Mouse (Mus musculus) adrenal gland, postnatal 36 days (tissue): Measurements from ENCODE around the gene Tgfbr3l. TPM values are rescaled to one million over a fixed set of nuclear protein-coding genes. Genes with fewer than 3 reads are reported as not detected.

Experiments used
- DNase-seq, 2 experiments: peaks; one replicate each; pipeline ENCODE4 v3.0.0; 2021; ENCODE audit warnings: mixed read lengths in 1 of 2
- long read RNA-seq, 2 experiments: library from polyadenylated mRNA; stranded (forward); transcript quantifications; one replicate each; pipeline ENCODE4 v2.0.0; 2021; ENCODE audit warnings: borderline sequencing depth in 2 of 2
- total RNA-seq, 2 experiments: library from RNA; stranded (reverse); gene quantifications; 2 replicates each; pipeline ENCODE4 v1.2.3; 2021

The Tgfbr3l gene
- total RNA-seq, result 10 to 100 TPM; 11.1 to 11.5 TPM
- long read RNA-seq, experiment 1, partial matches to known transcripts, result 1 of 1 reads
- long read RNA-seq, experiment 1, other reads (novel, unspliced or antisense), result 0 of 1 reads
- long read RNA-seq, experiment 2, partial matches to known transcripts, result 0 of 3 reads
- long read RNA-seq, experiment 2, other reads (novel, unspliced or antisense), result 1 of 3 reads

GRCm38 (mm10) chr8:4247951-4248540 is at the start of gene Tgfbr3l:
Tgfbr3l (plus strand) TSS chr8:4248214.
- DNase-seq, result peak; percentile 45 to 64

GRCm38 (mm10) chr8:4201321-4201720 is 46.7 kb upstream of the Tgfbr3l start:
- DNase-seq, result no peak

GRCm38 (mm10) chr8:4205246-4206123 is 42.5 kb upstream of the Tgfbr3l start:
- no peak for DNase-seq

- DNase-seq, result no peak
These were observed 41.6 kb upstream of the Tgfbr3l start for GRCm38 (mm10) chr8:4206182-4207015.

GRCm38 (mm10) chr8:4207016-4207350 is 41.0 kb upstream of the Tgfbr3l start:
- no peak for DNase-seq

- no peak for DNase-seq
These were observed 36.9 kb upstream of the Tgfbr3l start for GRCm38 (mm10) chr8:4211097-4211496.

- peak; percentile 32 to 37 for DNase-seq
These were observed 35.2 kb upstream of the Tgfbr3l start for GRCm38 (mm10) chr8:4212809-4213209.

GRCm38 (mm10) chr8:4213210-4214005 is 34.6 kb upstream of the Tgfbr3l start:
- peak; percentile 88 to 91 for DNase-seq

- peak; percentile 90 to 92 for DNase-seq
These were observed 33.7 kb upstream of the Tgfbr3l start for GRCm38 (mm10) chr8:4214006-4214980.

GRCm38 (mm10) chr8:4216296-4216695 is 31.7 kb upstream of the Tgfbr3l start:
- no peak for DNase-seq

- DNase-seq, result peak; percentile 30 to 61
These were observed 31.0 kb upstream of the Tgfbr3l start, which contains the start of gene Prr36 for GRCm38 (mm10) chr8:4216791-4217621. Prr36 (minus strand) TSS chr8:4217459.

- no peak for DNase-seq
These were observed 28.4 kb upstream of the Tgfbr3l start for GRCm38 (mm10) chr8:4219617-4220016.

GRCm38 (mm10) chr8:4222059-4222458 is 26.0 kb upstream of the Tgfbr3l start:
- DNase-seq, result no peak

- DNase-seq, result no peak
These were observed 21.7 kb upstream of the Tgfbr3l start for GRCm38 (mm10) chr8:4226323-4226722.

- DNase-seq, result peak; percentile 84 to 89
These were observed 21.2 kb upstream of the Tgfbr3l start, which contains the start of gene Lrrc8e for GRCm38 (mm10) chr8:4226739-4227347. Lrrc8e (plus strand) TSS chr8:4226827.

GRCm38 (mm10) chr8:4227919-4228318 is 20.1 kb upstream of the Tgfbr3l start:
- no peak for DNase-seq

GRCm38 (mm10) chr8:4229784-4230183 is 18.2 kb upstream of the Tgfbr3l start:
- DNase-seq, result no peak

GRCm38 (mm10) chr8:4230612-4231351 is 17.2 kb upstream of the Tgfbr3l start:
- DNase-seq, result no peak
